Mouse (Mus musculus): ENCODE measurements around the gene Ces1f. TPM values are rescaled to one million over a fixed set of nuclear protein-coding genes. Genes with fewer than 3 reads are reported as not detected.
"Not testable (repeated sequence)": the region's sequence is repeated elsewhere in the genome, so short reads cannot be mapped to it uniquely, and the experiment has no call there.

Ces1f gene
- polyA plus RNA-seq, 1 experiment from 2014 or later = not detected

GRCm38 (mm10) chr8:93239884-93240283 is 39.7 kb downstream of the Ces1f start:
- Histone ChIP-seq H3K9me3 (no peaks in the 10 kb centered on the region), H3K36me3 (no peaks in the 10 kb centered on the region), H3K4me3 (replicated peaks) (no peak overlapping the region), H3K27ac (no peak overlapping the region), H3K27me3 (no peaks in the 10 kb centered on the region), H3K4me2 (replicated peaks) (no peak overlapping the region), H3K4me1 (replicated peaks) (no peaks in the 10 kb centered on the region), H3K9ac (replicated peaks) (no peak overlapping the region)
- ATAC-seq = no peak

GRCm38 (mm10) chr8:93235681-93236080 is 43.9 kb downstream of the Ces1f start:
- Histone ChIP-seq H3K4me2 (replicated peaks) (no peak overlapping the region), H3K4me1 (replicated peaks) (no peaks in the 10 kb centered on the region), H3K9ac (replicated peaks) (no peak overlapping the region), H3K27me3 (no peaks in the 10 kb centered on the region), H3K36me3 (no peaks in the 10 kb centered on the region), H3K4me3 (replicated peaks) (no peak overlapping the region), H3K27ac (no peak overlapping the region), H3K9me3 (no peaks in the 10 kb centered on the region)
- ATAC-seq = no peak
- 81% methylated on average over 1 of the region's 1 CpGs for WGBS

DNA sequence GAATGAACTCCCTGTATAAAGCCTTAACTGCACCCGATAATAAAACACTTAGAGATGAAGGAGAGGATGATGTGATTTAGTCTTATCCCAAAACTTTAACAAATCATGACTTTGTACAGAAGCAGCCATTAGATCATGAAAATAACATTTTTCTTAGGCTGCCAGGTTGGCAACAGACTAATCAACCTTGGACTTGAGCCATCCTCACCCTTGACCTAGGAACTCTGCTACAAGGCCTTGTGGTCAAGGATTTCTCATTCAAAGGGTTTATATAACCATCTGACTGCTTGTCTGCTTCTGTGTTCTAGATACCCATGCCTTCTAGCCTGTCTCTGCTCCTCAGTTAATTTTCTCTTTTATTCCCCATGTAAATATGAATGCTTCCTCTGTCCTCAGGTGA is 44.8 kb downstream of the Ces1f start:
- Histone ChIP-seq H3K4me3 (replicated peaks) (no peak overlapping the region), H3K27me3 (no peaks in the 10 kb centered on the region), H3K9ac (replicated peaks) (no peak overlapping the region), H3K9me3 (no peaks in the 10 kb centered on the region), H3K4me2 (replicated peaks) (no peak overlapping the region), H3K36me3 (no peaks in the 10 kb centered on the region), H3K4me1 (replicated peaks) (no peaks in the 10 kb centered on the region), H3K27ac (no peak overlapping the region)
- ATAC-seq = no peak
- 91% methylated on average over 1 of the region's 1 CpGs for WGBS

DNA sequence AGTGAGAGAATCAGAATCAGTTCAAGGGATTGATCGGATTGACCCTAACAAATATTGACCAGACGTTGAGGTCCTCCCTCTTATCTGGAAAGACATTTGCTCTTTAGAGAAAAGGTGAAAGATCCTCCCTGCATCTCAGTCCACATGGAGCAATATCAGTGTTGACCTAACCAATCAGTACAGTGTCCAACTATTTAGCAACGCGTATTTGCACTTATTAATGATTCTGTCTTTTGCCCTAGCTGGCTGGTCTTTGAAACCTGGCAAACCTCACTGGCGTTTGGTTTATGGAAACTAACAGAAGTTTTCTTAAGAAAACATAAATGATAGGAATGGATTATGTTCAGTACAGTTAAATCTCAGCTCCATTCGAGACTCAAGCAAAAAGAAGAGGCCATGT is 45.5 kb downstream of the Ces1f start:
- ATAC-seq = no peak
- H3K4me2 ChIP-seq (replicated peaks) = no peak overlapping the region
- no peak overlapping the region for H3K4me3 ChIP-seq (replicated peaks)
- no peaks in the 10 kb centered on the region for H3K4me1 ChIP-seq (replicated peaks)
- H3K9me3 ChIP-seq = no peaks in the 10 kb centered on the region
- no peak overlapping the region for H3K27ac ChIP-seq
- H3K27me3 ChIP-seq = no peaks in the 10 kb centered on the region
- H3K36me3 ChIP-seq = no peaks in the 10 kb centered on the region
- H3K9ac ChIP-seq (replicated peaks) = no peak overlapping the region
- WGBS = 86% methylated on average over 6 of the region's 6 CpGs

DNA sequence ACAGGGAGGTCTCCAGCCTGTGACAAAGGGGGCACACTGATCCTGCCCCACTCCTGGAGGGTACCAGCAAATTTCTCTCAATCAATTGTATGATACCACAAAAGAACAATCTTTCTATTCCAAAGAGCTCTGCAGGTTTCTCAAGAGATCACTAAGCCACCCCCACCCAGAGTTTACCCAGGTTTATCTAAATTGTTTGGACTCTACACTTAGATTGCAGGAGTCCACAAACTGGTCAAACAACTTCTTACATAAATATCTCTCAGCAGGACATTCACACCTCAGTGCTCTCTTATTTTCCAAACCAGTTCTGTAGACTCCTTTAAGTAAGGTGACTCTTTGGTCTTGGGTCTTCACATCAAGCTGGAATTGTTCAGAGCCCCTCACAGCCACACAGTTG is 50.1 kb downstream of the Ces1f start, which contains the start of gene Ces1e:
Gene Ces1e (minus strand): TSS at position 174 of the 400 bp plus-strand sequence.
- ATAC-seq = no peak
- Histone ChIP-seq H3K36me3 (no peaks in the 10 kb centered on the region), H3K9ac (replicated peaks) (no peak within 1 kb of the TSS), H3K27ac (no peak within 1 kb of the TSS), H3K4me1 (replicated peaks) (no peaks in the 10 kb centered on the region), H3K27me3 (no peaks in the 10 kb centered on the region), H3K4me2 (replicated peaks) (no peak within 1 kb of the TSS), H3K4me3 (replicated peaks) (no peak within 1 kb of the TSS), H3K9me3 (no peaks in the 10 kb centered on the region)

GRCm38 (mm10) chr8:93228673-93229370 is 50.7 kb downstream of the Ces1f start:
- H3K36me3 ChIP-seq = no peaks in the 10 kb centered on the region
- no peak overlapping the region for H3K4me3 ChIP-seq (replicated peaks)
- no peak overlapping the region for H3K4me2 ChIP-seq (replicated peaks)
- H3K9me3 ChIP-seq = no peaks in the 10 kb centered on the region
- no peaks in the 10 kb centered on the region for H3K4me1 ChIP-seq (replicated peaks)
- no peak for ATAC-seq
- H3K27ac ChIP-seq = no peak overlapping the region
- H3K9ac ChIP-seq (replicated peaks) = no peak overlapping the region
- WGBS = 74% methylated on average over 11 of the region's 11 CpGs
- no peaks in the 10 kb centered on the region for H3K27me3 ChIP-seq

DNA sequence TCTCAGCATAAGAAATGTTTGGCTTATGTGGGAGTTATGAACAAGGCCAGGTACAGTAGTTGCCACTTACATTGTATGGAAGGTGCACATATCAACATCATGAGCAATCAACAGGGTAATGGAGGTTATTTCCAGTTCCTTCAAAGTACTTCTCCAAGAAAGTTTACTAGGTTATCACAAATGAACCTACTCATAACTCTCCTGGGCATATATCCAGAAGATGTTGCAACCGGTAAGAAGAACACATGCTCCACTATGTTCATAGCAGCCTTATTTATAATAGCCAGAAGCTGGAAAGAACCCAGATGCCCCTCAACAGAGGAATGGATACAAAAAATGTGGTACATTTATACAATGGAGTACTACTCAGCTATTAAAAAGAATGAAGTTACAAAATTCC is 53.1 kb downstream of the Ces1f start:
- not testable (repeated sequence) for H3K27ac ChIP-seq; H3K4me1 ChIP-seq (replicated peaks); H3K4me3 ChIP-seq (replicated peaks); ATAC-seq; H3K9me3 ChIP-seq; H3K36me3 ChIP-seq; H3K27me3 ChIP-seq; H3K4me2 ChIP-seq (replicated peaks); H3K9ac ChIP-seq (replicated peaks)
- 100% methylated on average over 1 of the region's 1 CpGs for WGBS

DNA sequence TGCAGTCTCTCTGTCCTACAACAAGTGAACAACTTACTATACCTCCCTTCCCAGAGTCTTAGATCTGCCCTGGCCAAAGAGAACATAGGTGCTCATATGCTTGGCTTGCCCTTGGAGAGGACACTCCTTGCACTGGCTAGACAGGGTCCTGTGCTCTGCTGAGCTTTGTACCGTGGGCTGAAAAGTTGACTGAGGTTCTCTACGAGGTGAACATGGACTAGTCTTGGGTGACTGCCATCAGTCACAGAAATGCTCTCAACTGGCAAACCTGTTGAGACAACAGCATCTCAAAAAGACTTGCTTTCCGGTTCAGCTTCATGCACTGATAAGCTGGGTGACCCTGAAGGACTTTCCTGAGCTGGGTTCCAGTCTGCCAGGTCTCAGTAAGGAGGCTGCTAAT is 57.7 kb downstream of the Ces1f start:
- Histone ChIP-seq H3K4me1 (replicated peaks) (no peaks in the 10 kb centered on the region), H3K9ac (replicated peaks) (no peak overlapping the region), H3K36me3 (no peaks in the 10 kb centered on the region), H3K4me2 (replicated peaks) (no peak overlapping the region), H3K27me3 (no peaks in the 10 kb centered on the region), H3K9me3 (no peaks in the 10 kb centered on the region), H3K27ac (no peak overlapping the region), H3K4me3 (replicated peaks) (no peak overlapping the region)
- ATAC-seq = no peak
- WGBS = 79% methylated on average over 3 of the region's 3 CpGs

DNA sequence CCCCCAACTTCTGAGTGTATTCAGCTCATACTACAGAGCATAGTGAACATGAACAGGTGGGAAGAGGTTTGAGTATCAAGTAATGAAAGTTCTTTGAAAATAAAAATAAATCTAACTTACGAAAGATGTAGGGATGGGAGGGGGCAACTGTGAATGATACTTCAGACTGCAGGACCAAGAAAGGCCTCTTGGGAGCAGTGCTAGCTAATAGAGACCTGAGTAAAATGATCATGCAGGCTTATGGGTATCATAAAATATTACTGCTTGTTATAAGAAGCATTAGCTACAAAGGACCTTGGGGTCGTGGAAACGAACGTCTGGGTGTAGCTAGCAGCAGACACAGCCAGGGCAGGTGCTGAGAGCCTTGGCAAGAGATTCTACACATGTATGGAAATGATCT is 61.7 kb downstream of the Ces1f start:
- Histone ChIP-seq H3K4me3 (replicated peaks) (no peak overlapping the region), H3K36me3 (no peaks in the 10 kb centered on the region), H3K9ac (replicated peaks) (no peak overlapping the region), H3K4me1 (replicated peaks) (no peaks in the 10 kb centered on the region), H3K27me3 (no peaks in the 10 kb centered on the region), H3K9me3 (no peaks in the 10 kb centered on the region), H3K27ac (no peak overlapping the region), H3K4me2 (replicated peaks) (no peak overlapping the region)
- no peak for ATAC-seq
- WGBS = 85% methylated on average over 4 of the region's 4 CpGs

DNA sequence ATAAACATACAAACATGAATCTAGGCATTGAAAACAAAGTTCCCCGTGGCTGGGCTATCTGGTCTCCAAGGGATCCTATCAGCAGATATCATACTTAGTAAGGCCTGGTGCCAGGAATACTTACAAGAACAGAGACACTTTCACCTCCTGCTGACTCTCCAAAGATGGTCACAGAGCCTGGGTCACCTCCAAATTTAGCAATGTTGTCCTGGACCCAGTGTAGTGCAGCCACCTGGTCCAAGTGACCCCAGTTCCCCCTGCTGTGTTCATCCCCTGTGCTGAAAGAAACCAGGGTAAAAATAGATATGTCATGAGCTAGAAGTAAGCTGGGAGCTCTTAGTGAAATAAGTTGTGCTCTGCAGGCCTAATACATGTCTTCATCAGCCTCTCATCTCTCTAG is 62.2 kb downstream of the Ces1f start:
- Histone ChIP-seq H3K4me3 (replicated peaks) (no peak overlapping the region), H3K36me3 (no peaks in the 10 kb centered on the region), H3K9ac (replicated peaks) (no peak overlapping the region), H3K27me3 (no peaks in the 10 kb centered on the region), H3K9me3 (no peaks in the 10 kb centered on the region), H3K27ac (no peak overlapping the region), H3K4me2 (replicated peaks) (no peak overlapping the region), H3K4me1 (replicated peaks) (no peaks in the 10 kb centered on the region)
- ATAC-seq = no peak
- WGBS = 86% methylated on average over 1 of the region's 1 CpGs

GRCm38 (mm10) chr8:93211091-93211490 is 68.5 kb downstream of the Ces1f start:
- no peak for ATAC-seq
- no peak overlapping the region for H3K4me2 ChIP-seq (replicated peaks)
- H3K4me1 ChIP-seq (replicated peaks) = no peaks in the 10 kb centered on the region
- no peak overlapping the region for H3K27ac ChIP-seq
- no peak overlapping the region for H3K9ac ChIP-seq (replicated peaks)
- no peak overlapping the region for H3K4me3 ChIP-seq (replicated peaks)
- no peaks in the 10 kb centered on the region for H3K9me3 ChIP-seq
- H3K36me3 ChIP-seq = no peaks in the 10 kb centered on the region
- no peaks in the 10 kb centered on the region for H3K27me3 ChIP-seq
